Mouse (Mus musculus): Measurements from ENCODE around the gene Slc2a2. TPM values are rescaled to one million over a fixed set of nuclear protein-coding genes. Genes with fewer than 3 reads are reported as not detected.
"Not testable (repeated sequence)": the region's sequence is repeated elsewhere in the genome, so short reads cannot be mapped to it uniquely, and the experiment has no call there.

The Slc2a2 gene
- polyA plus RNA-seq, 1 experiment from 2014 or later, result 0.08 TPM

DNA sequence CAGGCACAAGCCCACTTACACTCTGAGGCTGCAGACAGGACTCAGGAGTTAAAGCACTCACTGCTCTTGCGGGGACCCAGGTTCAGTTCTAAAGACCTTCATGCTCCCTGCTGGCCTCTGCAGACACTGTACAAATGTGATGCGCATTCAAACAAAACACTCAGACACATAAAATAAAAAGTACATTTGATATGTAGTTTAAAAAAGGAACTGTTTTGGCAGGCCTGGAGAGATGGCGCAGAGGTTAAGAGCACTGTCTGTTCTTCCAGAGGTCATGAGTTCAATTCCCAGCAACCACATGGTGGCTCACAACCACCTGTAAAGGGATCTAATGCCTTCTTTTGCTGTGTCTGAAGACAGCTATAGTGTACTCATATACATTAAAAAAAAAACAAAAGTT is 50.4 kb downstream of the Slc2a2 start:
- H3K9ac ChIP-seq, result no peak overlapping the region

DNA sequence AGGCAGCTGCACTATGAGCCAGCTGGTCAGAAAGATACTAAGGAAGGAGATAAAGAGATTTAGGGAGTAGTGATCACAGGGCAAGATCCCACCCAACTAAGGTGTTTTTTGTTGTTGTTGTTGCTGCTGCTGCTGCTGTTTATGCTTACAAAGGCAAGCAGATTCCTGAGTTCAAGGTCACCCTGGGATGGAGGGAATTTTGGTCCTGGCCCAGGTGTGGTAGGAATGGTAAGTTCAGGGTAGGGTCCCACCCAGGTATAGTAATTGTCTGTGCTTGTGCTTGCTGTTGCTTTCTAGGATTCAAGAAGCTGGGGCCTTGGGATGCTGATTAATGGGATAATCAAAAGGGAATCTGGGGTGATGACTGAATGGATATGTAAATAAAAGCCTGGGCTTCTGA is 51.3 kb downstream of the Slc2a2 start:
- no peaks in the 10 kb centered on the region for H3K36me3 ChIP-seq (ENCODE audit: insufficient read depth)
- H3K27me3 ChIP-seq (ENCODE audit: insufficient read depth, low read length), result no peaks in the 10 kb centered on the region
- no peaks in the 10 kb centered on the region for H3K9me3 ChIP-seq (ENCODE audit: low read depth, low read length)
- H3K4me3 ChIP-seq (ENCODE audit: low read depth, low read length), result no peak overlapping the region
- H3K27ac ChIP-seq (ENCODE audit: low read depth), result no peak overlapping the region
- H3K9ac ChIP-seq, result no peak overlapping the region
- H3K4me2 ChIP-seq, result no peak overlapping the region
- TF ChIP-seq CTCF (IDR thresholded peaks at IDR 0.05; ENCODE audit: low read depth), result no peak
- ATAC-seq (ENCODE audit: insufficient read depth), result no peak
- H3K4me1 ChIP-seq (ENCODE audit: insufficient read depth), result no peaks in the 10 kb centered on the region
- no peak for DNase-seq

More for the DNA sequence above, 50.4 kb downstream of the Slc2a2 start:
- ATAC-seq (ENCODE audit: insufficient read depth) (no peak), DNase-seq (no peak)
- H3K4me3 ChIP-seq (ENCODE audit: low read depth, low read length), result no peak overlapping the region
- WGBS, result 87% methylated on average over 3 of the region's 3 CpGs
- no peaks in the 10 kb centered on the region for H3K9me3 ChIP-seq (ENCODE audit: low read depth, low read length)
- no peak for TF ChIP-seq CTCF (IDR thresholded peaks at IDR 0.05; ENCODE audit: low read depth)
- no peaks in the 10 kb centered on the region for H3K27me3 ChIP-seq (ENCODE audit: insufficient read depth, low read length)
- no peak overlapping the region for H3K27ac ChIP-seq (ENCODE audit: low read depth)
- no peaks in the 10 kb centered on the region for H3K36me3 ChIP-seq (ENCODE audit: insufficient read depth)
- no peaks in the 10 kb centered on the region for H3K4me1 ChIP-seq (ENCODE audit: insufficient read depth)
- no peak overlapping the region for H3K4me2 ChIP-seq

DNA sequence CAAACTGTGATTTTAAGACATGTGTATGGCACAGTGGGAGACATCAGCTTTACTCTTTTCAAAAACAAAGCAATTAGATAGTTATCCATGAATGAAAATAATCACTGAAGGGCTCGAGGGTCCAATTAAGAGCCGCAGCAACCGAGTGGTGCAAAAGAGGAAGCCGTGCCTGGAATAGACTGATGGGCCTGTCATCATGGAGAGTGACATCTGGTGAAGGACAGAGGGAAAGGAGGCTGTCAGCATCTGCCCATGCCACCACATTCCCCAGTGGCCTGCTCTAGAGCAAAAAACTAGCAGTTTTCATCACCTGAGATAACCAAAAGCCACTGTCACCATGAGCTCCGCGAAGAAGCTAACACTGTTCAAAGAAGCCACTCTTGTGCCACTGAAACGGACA is 57.8 kb downstream of the Slc2a2 start:
- Histone ChIP-seq H3K9me3 (ENCODE audit: low read depth, low read length) (no peaks in the 10 kb centered on the region), H3K4me2 (no peak overlapping the region), H3K27me3 (ENCODE audit: insufficient read depth, low read length) (no peaks in the 10 kb centered on the region), H3K4me3 (ENCODE audit: low read depth, low read length) (no peak overlapping the region), H3K27ac (ENCODE audit: low read depth) (no peak overlapping the region), H3K4me1 (ENCODE audit: insufficient read depth) (no peaks in the 10 kb centered on the region), H3K9ac (no peak overlapping the region), H3K36me3 (ENCODE audit: insufficient read depth) (no peaks in the 10 kb centered on the region)
- no peak for TF ChIP-seq CTCF (IDR thresholded peaks at IDR 0.05; ENCODE audit: low read depth)
- no peak for ATAC-seq (ENCODE audit: insufficient read depth)
- DNase-seq, result no peak
- whole genome bisulfite sequencing, result 75% methylated on average over 7 of the region's 7 CpGs

DNA sequence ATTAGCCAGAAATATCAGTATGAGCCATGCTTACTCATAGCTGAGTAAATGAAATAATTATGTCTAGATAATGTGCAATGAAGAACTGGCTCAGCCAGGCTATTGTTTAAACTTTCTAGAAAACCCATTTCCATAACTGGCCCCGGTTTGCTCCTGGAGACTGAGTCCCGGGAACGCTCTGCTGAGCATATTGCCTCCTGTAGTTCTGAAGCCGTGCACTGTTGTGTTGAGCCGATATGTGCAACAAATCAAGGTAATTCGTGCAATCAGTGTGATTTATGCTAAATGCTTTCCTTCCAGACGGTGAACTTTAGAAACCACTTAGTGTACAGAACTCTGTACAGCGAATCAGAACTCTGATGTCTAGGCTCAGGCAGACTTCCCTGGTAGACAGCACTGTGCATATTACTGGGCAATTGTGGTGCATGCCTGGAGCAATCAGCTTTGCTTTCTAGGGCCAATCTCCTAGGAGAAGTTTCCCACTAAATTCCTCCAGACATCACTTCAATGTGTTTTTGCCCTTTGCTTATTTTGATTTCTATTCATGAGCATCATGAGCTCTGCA is 63.6 kb downstream of the Slc2a2 start:
- Histone ChIP-seq H3K4me1 (ENCODE audit: insufficient read depth) (no peaks in the 10 kb centered on the region), H3K9me3 (ENCODE audit: low read depth, low read length) (no peaks in the 10 kb centered on the region), H3K27ac (ENCODE audit: low read depth) (no peak overlapping the region), H3K9ac (no peak overlapping the region), H3K27me3 (ENCODE audit: insufficient read depth, low read length) (no peaks in the 10 kb centered on the region), H3K4me2 (no peak overlapping the region), H3K4me3 (ENCODE audit: low read depth, low read length) (no peak overlapping the region), H3K36me3 (ENCODE audit: insufficient read depth) (no peaks in the 10 kb centered on the region)
- TF ChIP-seq CTCF (IDR thresholded peaks at IDR 0.05; ENCODE audit: low read depth), result no peak
- ATAC-seq (ENCODE audit: insufficient read depth) (no peak), DNase-seq (no peak)
- WGBS, result 80% methylated on average over 8 of the region's 8 CpGs

DNA sequence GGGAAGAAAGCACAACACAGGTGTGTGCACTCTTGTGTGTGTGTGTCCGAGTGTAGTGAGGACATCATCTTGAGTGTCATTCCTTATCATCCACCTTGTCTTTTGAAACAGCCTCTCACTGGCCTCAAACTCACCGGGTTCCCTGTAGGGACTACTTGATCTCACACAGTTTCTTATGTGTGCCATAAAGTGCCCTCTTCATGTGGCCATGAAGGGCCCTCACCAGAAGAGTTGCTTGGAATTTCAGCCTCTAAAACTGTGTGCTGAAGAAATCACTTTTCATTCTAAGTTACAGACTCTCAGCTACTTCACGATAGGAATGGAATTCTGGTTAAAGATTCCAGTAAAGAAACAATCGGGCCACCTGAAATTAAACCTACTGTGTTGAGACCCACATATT is 69.2 kb downstream of the Slc2a2 start:
- Histone ChIP-seq H3K9me3 (ENCODE audit: low read depth, low read length) (no peaks in the 10 kb centered on the region), H3K27ac (ENCODE audit: low read depth) (no peak overlapping the region), H3K4me1 (ENCODE audit: insufficient read depth) (no peaks in the 10 kb centered on the region), H3K36me3 (ENCODE audit: insufficient read depth) (no peaks in the 10 kb centered on the region), H3K4me2 (no peak overlapping the region), H3K27me3 (ENCODE audit: insufficient read depth, low read length) (no peaks in the 10 kb centered on the region), H3K9ac (no peak overlapping the region), H3K4me3 (ENCODE audit: low read depth, low read length) (no peak overlapping the region)
- peak; percentile 53 for DNase-seq
- WGBS, result 66% methylated on average over 4 of the region's 4 CpGs
- ATAC-seq (ENCODE audit: insufficient read depth), result no peak; the same call in 1 of the 2 replicates
- no peak for TF ChIP-seq CTCF (IDR thresholded peaks at IDR 0.05; ENCODE audit: low read depth)

- H3K4me3 ChIP-seq (ENCODE audit: low read depth, low read length), result no peak overlapping the region
These were observed 70.5 kb downstream of the Slc2a2 start for GRCm38 (mm10) chr3:28768222-28768621.

GRCm38 (mm10) chr3:28772919-28773318 is 75.2 kb downstream of the Slc2a2 start:
- 0 out of 2 replicates have a peak, but pooled peaks have one; percentile 14 for TF ChIP-seq CTCF (IDR thresholded peaks at IDR 0.05; ENCODE audit: low read depth)
- ATAC-seq (ENCODE audit: insufficient read depth), result not testable (repeated sequence)
- WGBS, result 59% methylated on average over 4 of the region's 4 CpGs

More at GRCm38 (mm10) chr3:28768222-28768621, 70.5 kb downstream of the Slc2a2 start:
- Histone ChIP-seq H3K9me3 (ENCODE audit: low read depth, low read length) (no peaks in the 10 kb centered on the region), H3K9ac (no peak overlapping the region), H3K4me1 (ENCODE audit: insufficient read depth) (no peaks in the 10 kb centered on the region), H3K36me3 (ENCODE audit: insufficient read depth) (no peaks in the 10 kb centered on the region), H3K27me3 (ENCODE audit: insufficient read depth, low read length) (no peaks in the 10 kb centered on the region), H3K27ac (ENCODE audit: low read depth) (peak overlapping the region; percentile 13), H3K4me2 (no peak overlapping the region)
- ATAC-seq (ENCODE audit: insufficient read depth) (peak; percentile 44; the same call in 1 of the 2 replicates), DNase-seq (no peak)
- 64% methylated on average over 3 of the region's 3 CpGs for WGBS
- no peak for TF ChIP-seq CTCF (IDR thresholded peaks at IDR 0.05; ENCODE audit: low read depth)

More at GRCm38 (mm10) chr3:28772919-28773318, 75.2 kb downstream of the Slc2a2 start:
- H3K27me3 ChIP-seq (ENCODE audit: insufficient read depth, low read length); H3K27ac ChIP-seq (ENCODE audit: low read depth); H3K4me1 ChIP-seq (ENCODE audit: insufficient read depth); H3K9me3 ChIP-seq (ENCODE audit: low read depth, low read length); H3K36me3 ChIP-seq (ENCODE audit: insufficient read depth); DNase-seq; H3K4me2 ChIP-seq; H3K4me3 ChIP-seq (ENCODE audit: low read depth, low read length); H3K9ac ChIP-seq: not testable (repeated sequence)
